Mouse (Mus musculus): ENCODE data around the gene Cabin1.

Gene Cabin1

GRCm38 (mm10) chr10:75662575-75662974 lies 101.6 kb downstream of the Cabin1 start:
- peak; percentile 95 for DNase-seq

- peak; percentile 54 for DNase-seq
Observed at GRCm38 (mm10) chr10:75661876-75662275, 102.3 kb downstream of the Cabin1 start.

DNA sequence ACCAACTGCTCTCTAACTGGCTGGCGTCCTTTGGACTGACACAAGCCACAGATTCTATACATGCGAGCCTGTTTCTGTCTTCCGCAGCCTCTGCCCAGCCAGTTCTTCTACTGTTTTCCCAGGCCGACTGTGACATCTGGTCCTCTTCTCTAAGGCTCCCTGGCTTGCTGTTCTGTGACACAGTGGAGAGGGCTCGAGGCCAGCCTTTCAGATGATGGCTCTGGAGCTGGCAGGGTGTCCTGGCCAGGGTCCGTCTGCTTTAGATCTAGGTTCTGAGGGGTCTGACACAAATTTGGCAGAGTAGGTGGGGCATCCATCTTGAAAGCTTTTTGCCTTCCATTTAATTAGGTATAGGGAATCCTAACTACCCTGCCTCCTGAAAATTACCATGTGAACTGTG lies 102.8 kb downstream of the Cabin1 start:
- DNase-seq = peak; percentile 71

GRCm38 (mm10) chr10:75657772-75658171 lies 106.4 kb downstream of the Cabin1 start:
- no peak for DNase-seq

GRCm38 (mm10) chr10:75657165-75657564 lies 107.0 kb downstream of the Cabin1 start:
- DNase-seq = no peak

DNA sequence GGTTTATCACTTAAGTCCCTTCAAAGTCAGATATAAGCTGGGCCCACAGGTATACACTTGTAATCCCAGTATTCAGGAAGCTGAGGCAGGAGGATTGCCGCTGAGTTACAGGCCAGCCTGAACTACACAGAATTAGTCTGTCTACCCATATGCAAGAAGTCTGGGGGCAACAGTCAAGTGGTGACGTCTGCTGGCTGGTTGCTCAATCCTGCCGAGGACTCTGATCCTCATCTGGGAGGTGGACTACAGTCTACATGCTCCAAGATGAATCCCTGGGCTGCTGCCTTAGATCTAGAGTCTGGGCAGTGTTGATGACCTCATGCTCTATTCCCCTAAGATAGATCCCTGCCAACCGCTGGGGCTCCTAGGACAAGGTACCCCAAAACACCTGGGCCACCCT lies 110.1 kb downstream of the Cabin1 start:
- no peak for DNase-seq

DNA sequence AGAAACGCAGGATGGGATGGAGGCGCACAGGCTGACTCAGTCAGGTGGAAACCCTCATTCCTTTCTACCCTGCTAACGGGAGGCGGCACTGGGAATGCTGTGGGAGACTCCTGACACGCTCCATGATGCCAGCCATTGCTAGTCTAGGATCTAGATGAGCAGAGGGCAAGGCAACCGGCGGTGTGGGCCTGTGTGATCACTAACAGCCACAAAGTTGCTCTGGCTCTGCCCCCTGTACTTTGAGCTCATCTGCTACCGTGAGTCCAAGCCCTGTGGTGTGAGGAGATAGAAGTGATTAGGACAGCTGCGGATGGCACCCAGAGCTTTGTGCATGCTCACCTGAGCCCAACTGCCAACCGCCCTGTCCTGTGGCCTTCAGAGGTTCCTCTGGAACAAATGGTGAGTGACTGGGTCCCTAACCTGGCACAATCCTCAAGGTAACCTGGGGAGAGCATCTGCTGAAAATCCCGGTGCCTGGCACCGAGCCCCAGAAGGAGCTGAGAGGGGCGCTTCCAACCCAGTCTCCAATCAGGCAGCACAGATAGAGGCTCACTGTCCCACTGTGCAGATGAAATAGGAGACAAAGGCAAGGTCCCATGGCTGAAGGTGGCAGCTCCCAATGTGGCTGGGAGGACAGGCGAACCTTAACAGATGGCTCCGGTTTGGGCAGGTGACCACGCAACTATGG lies 112.6 kb downstream of the Cabin1 start:
- DNase-seq = no peak

DNA sequence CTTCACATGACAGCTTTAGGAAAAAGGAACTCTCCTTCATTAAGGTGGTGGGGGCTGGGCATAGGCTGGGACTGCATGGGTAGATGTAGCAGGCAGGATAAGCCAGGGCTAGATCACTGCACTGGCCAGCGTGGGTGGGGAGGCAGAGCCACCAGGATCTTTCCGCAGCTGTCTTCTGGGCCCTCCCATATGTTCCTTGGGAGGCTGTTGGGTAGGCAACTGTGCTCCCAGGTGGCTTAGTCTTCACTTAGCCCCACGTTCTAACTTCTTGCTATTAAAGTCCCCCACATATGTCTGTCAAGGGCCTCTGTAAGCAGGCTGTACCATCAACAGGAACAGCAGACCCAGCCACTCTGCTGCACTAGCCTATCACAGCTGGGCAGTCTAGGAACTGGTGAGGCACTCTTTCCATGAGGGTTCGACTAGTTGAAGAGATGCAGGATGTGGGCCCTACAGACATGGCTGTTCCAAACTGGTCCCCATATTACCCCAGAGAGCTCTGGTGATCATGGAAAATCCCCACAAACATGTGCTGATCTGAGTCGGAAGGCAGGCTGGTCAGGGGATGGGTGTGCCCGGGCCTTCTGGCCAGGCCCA lies 113.7 kb downstream of the Cabin1 start:
- no peak for DNase-seq

- no peak for DNase-seq
Observed at GRCm38 (mm10) chr10:75649406-75649995, 114.6 kb downstream of the Cabin1 start.

DNA sequence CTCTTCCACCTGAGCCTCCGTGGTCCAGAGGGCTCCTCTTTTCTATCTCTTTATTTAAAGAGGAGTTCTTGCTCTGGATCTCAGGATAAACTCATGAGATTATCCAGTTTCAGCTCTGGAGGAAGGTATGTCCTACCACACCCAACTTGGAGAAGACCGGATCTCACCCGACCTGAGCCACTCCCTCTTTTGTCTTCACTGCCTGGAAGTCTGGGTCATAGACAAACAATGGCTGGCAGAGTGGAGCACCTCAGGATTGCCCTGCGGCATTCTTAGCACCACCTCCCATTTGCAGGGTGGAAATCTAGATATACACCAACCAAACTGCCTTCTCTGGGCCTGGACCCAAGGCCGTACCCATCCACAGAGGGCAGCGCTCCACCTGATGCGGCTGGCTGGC lies 115.1 kb downstream of the Cabin1 start:
- no peak for DNase-seq

DNA sequence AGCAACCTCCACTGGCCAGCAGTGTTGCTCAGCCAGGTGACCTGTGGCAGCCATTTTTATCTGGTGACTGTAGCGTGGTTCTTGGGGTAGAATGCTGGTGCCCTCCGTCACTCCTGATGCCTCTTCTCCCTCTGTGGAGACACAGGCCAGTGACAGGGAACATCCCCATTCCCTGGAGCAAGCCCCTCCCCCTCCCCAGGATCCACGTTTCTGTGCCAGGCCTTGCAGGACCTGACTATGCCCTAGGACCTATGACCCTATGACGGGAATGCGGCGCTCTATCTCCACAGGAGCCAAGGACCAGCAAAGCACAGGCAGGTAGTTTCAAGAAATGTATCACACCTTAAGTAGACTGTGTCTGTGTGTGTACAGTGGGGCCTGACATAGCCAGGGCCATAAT lies 116.0 kb downstream of the Cabin1 start:
- no peak for DNase-seq

- peak; percentile 70 for DNase-seq
Observed at GRCm38 (mm10) chr10:75647362-75647761, 116.8 kb downstream of the Cabin1 start.

DNA sequence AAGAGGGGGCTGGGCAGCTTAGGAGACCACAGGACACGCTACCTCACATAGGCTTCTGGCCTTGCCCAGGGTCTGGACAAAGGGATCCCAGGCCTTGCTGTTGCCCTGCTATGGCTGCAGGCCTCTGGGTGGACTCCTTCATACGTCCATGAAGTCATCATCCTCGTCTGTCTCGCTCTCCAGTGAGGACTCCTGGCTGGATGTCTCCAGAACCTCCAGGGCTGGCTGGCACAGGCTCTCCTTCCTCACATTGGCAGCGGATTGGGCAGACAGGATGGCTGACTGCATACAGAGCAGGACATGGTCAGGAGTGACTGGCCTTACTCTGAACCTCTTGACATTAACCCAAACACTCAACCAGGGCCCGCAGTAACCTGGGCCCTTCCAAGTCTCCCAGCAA lies 117.7 kb downstream of the Cabin1 start:
- DNase-seq = peak; percentile 60

- peak; percentile 32 for DNase-seq
Observed at GRCm38 (mm10) chr10:75645616-75646015, 118.5 kb downstream of the Cabin1 start.

- DNase-seq = peak; percentile 95
Observed at GRCm38 (mm10) chr10:75643741-75644343, 120.3 kb downstream of the Cabin1 start, which contains the start of gene Susd2. Gene Susd2, minus strand, starts transcription at chr10:75644008.

- DNase-seq = no peak
Observed at GRCm38 (mm10) chr10:75642891-75643290, 121.2 kb downstream of the Cabin1 start.

- peak; percentile 57 for DNase-seq
Observed at GRCm38 (mm10) chr10:75642436-75642835, 121.7 kb downstream of the Cabin1 start.

GRCm38 (mm10) chr10:75641721-75642222 lies 122.4 kb downstream of the Cabin1 start:
- peak; percentile 51 for DNase-seq

- DNase-seq = peak; percentile 22
Observed at GRCm38 (mm10) chr10:75637711-75638110, 126.4 kb downstream of the Cabin1 start.

DNA sequence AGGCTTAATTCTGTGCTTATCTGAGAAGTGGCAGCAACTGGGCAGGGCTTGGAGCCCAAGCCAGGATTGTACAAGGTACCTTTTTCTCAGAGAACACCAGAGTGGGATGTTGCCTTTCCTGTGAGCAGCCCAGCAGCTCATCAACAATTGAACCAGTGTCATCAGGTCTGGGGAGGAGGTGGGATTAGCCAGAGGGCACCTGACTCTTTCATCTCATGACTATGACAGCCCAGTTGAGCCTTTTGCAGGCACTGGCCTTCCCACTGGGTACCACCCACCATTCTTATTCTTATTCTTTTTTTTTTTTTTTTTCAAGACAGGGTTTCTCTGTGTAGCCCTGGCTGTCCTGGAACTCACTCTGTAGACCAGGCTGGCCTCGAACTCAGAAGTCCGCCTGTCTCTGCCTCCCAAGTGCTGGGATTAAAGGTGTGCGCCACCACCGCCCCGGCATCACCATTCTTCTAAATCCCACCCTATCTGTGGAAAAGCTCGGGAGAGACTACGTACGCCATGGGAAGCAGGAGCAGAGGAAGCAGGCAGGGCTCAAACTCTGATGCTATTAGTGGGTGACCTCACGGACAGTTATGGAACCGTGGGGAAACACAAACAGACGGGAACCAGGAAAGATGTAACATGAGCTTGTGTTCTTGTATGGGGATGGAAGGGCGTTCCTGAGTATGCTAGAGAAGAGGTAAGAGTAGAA lies 127.9 kb downstream of the Cabin1 start:
- DNase-seq = peak; percentile 24

DNA sequence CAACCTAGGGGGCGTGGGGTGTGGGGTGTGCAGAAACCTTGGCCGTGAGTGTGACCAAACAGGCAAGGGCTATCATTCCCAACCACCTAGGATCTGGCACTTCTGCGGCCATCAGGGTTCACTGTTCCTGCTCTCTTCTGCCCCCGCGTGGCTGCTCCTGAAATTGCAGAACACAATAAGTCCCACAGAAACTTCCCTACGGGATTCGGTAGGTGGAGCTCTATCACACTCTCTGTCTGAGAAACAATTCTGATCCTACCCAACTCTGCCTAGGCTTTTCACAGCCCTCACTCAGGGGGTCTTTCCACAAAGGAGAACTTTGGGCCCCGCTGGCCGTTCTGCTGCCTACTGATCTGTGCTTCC lies 128.5 kb downstream of the Cabin1 start:
- DNase-seq = peak; percentile 95

GRCm38 (mm10) chr10:75635019-75635692 lies 129.0 kb downstream of the Cabin1 start:
- DNase-seq = peak; percentile 37

All from cerebellum, adult 9-10 months (tissue).